ENCODE assay signal across 8 mouse cellular contexts in the genomic region with DNA sequence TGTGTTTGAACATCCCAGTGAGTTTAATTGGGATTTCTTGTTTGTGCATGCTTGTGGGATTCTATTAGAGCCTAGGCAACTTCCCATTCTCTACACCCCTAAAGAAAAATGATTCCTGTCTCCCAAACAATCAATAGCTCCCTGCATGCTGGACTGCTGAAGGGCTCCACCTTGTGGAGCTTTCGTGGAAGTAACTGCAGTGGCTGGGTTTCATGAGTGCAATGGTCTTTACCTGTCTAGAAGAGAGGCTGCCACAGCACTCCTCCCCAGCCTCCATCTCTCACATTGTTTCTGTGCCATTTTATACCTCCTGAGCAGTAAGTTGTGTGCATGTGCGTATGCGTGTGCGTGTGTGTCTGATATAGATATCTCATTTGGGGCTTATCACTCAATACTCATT. TPM values are rescaled to one million over a fixed set of nuclear protein-coding genes. Genes with fewer than 3 reads are reported as not detected.
DNase-seq lines count a peak whose midpoint lies in the region; ATAC-seq and TF ChIP-seq lines count a peak whose summit lies in the region.

No protein-coding gene starts in this region.

- peak; percentile 86 for TF ChIP-seq CTCF in gastrocnemius, adult 2 months (IDR thresholded peaks at IDR 0.05)

- no peaks in the 10 kb centered on the region for H3K36me3 ChIP-seq in midbrain, embryonic 13.5 days

- 38% methylated on average over 4 of the region's 4 CpGs for WGBS in midbrain, embryonic 13.5 days

- H3K9me3 ChIP-seq in midbrain, embryonic 13.5 days: no peaks in the 10 kb centered on the region

- H3K27me3 ChIP-seq in midbrain, embryonic 13.5 days: no peaks in the 10 kb centered on the region

- intact Hi-C loops in gastrocnemius, adult 2 months (cut with DNase I): loop anchor here (5.0 to 10.0 kb wide), 2 partner anchors 73 to 175 kb away; partner anchors contain the start of gene Nat8

- H3K9ac ChIP-seq in midbrain, embryonic 13.5 days (replicated peaks): no peak overlapping the region

- 0 out of 2 replicates have a peak, but pooled peaks cover 4% of the 10 kb centered on the region for H3K4me1 ChIP-seq in midbrain, embryonic 13.5 days (replicated peaks)

- ATAC-seq in midbrain, embryonic 13.5 days: 0 out of 2 replicates have a peak, but pooled peaks have one; percentile 58

- no peak overlapping the region for H3K4me2 ChIP-seq in midbrain, embryonic 13.5 days (replicated peaks)

- H3K4me3 ChIP-seq in gastrocnemius, adult 2 months: no peak overlapping the region
- H3K4me3 ChIP-seq in midbrain, embryonic 13.5 days (replicated peaks): no peak overlapping the region

- peak; percentile 59 to 68 for DNase-seq in left cerebral cortex, adult 18-20 months (ENCODE audit: low spot score in 2 of 2)
- DNase-seq in left cerebral cortex, adult 11 months (ENCODE audit: low spot score): no peak
- DNase-seq in NIH3T3 (ENCODE audit: low read depth): peak; percentile 86
- DNase-seq in cerebellum, adult 9-10 months: peak; percentile 67
- peak; percentile 34 for DNase-seq in gastrocnemius, adult 2 months
- DNase-seq in layer of hippocampus, postnatal 14 days (ENCODE audit: low spot score in 2 of 2): peak; percentile 55 to 70
- peak; percentile 54 for DNase-seq in testis, postnatal 10 days (ENCODE audit: low spot score)

- H3K27ac ChIP-seq in gastrocnemius, adult 2 months: no peak overlapping the region
- H3K27ac ChIP-seq in midbrain, embryonic 13.5 days: no peak overlapping the region

RNA-seq across cellular contexts. Expression of gene Figla, which starts 6.0 kb away (rescaled TPM):
- total RNA-seq in left cerebral cortex, adult 18-20 months (2021): not detected
- total RNA-seq in gastrocnemius, adult 2 months (2021): not detected
- not detected for total RNA-seq in layer of hippocampus, postnatal 14 days (2021)
- not detected in 2 replicates for polyA plus RNA-seq in midbrain, embryonic 13.5 days (2015; fragmentation: Nextera tagmentation; extraction: Ambion mirVana)

RNA-seq across cellular contexts. Expression of gene Add2, which starts 18.5 kb away (rescaled TPM):
- total RNA-seq in left cerebral cortex, adult 18-20 months (2021): 100 to 1,000 TPM; 199 to 218 TPM
- under 1 TPM in 1 of 2 experiments, not detected in 1; 0.11 TPM for total RNA-seq in gastrocnemius, adult 2 months (2021)
- 100 to 1,000 TPM; 241 to 253 TPM for total RNA-seq in layer of hippocampus, postnatal 14 days (2021)
- 200 and 208 TPM in 2 replicates for polyA plus RNA-seq in midbrain, embryonic 13.5 days (2015; fragmentation: Nextera tagmentation; extraction: Ambion mirVana)

RNA-seq across cellular contexts. Expression of gene Dusp11, which starts 48.5 kb away (rescaled TPM):
- 10 to 100 TPM; 66.0 to 70.4 TPM for total RNA-seq in left cerebral cortex, adult 18-20 months (2021)
- 10 to 100 TPM; 29.2 to 36.5 TPM for total RNA-seq in gastrocnemius, adult 2 months (2021)
- 10 to 100 TPM; 83.3 to 89.0 TPM for total RNA-seq in layer of hippocampus, postnatal 14 days (2021)
- polyA plus RNA-seq in midbrain, embryonic 13.5 days (2015; fragmentation: Nextera tagmentation; extraction: Ambion mirVana): 50.9 and 51.3 TPM in 2 replicates

Comparison
In these comparisons a context has a peak if more than half of its experiments do, and no peak if none do; other contexts are left out.
1. RNA of gene Add2, which starts 18.5 kb away (total RNA-seq): 241 to 253 TPM in layer of hippocampus, postnatal 14 days and 199 to 218 TPM in left cerebral cortex, adult 18-20 months; 0.11 TPM in gastrocnemius, adult 2 months; every median in the first group is over 100 times any median in the second.